Mouse (Mus musculus) testis, adult 2 months (tissue): Measurements from ENCODE around the gene Ankrd28.

ENCODE experiments used
- CTCF ChIP-seq: fragments of 200-500 bp; IDR thresholded peaks from 2 replicates; pipeline ENCODE4 v1.5.1; 2012; ENCODE audit warnings: low read depth, mild to moderate bottlenecking, inconsistent platforms, low read length, moderate library complexity; ENCODE audit not compliant: control insufficient read depth, insufficient read depth, insufficient replicate concordance
- POLR2A ChIP-seq: fragments of 200-500 bp; IDR thresholded peaks from 2 replicates; pipeline ENCODE4 v1.6.1; 2012; ENCODE audit warnings: low read depth, mild to moderate bottlenecking, inconsistent platforms, low read length, moderate library complexity; ENCODE audit not compliant: control insufficient read depth

GRCm38 (mm10) chr14:31879456-31879855 lies 49.0 kb upstream of the Ankrd28 start:
- no peak for TF ChIP-seq CTCF
- TF ChIP-seq POLR2A = no peak
